Mouse (Mus musculus) limb, embryonic 15.5 days (tissue): ENCODE results near the gene Neto2. TPM values are rescaled to one million over a fixed set of nuclear protein-coding genes. Genes with fewer than 3 reads are reported as not detected.
A peak's percentile ranks its signal among the peaks of the same experiment; 100 is the strongest.

Experiments used
- ATAC-seq: fragments of 200-750 bp; cut with Nextera tagmentation; 2 replicates; pipeline ENCODE4 v1.8.0; 2017; ENCODE audit warnings: low read depth, moderate TSS enrichment; ENCODE audit not compliant: insufficient number of reproducible peaks, low FRiP score, low TSS enrichment
- H3K27ac ChIP-seq: fragments of 300-500 bp; sonication (generic); 2 replicates; pipeline ENCODE4 v1.5.1; 2015; ENCODE audit warnings: moderate library complexity, mild to moderate bottlenecking, inconsistent platforms
- H3K27me3 ChIP-seq: fragments of 300-500 bp; sonication (generic); 2 replicates; pipeline ENCODE4 v1.6.1; 2015; ENCODE audit warnings: inconsistent platforms
- H3K36me3 ChIP-seq: fragments of 300-500 bp; sonication (generic); 2 replicates; pipeline ENCODE4 v1.6.1; 2015; ENCODE audit warnings: inconsistent platforms
- H3K4me1 ChIP-seq: fragments of 300-500 bp; sonication (generic); 2 replicates; pipeline ENCODE4 v1.6.1; 2015; ENCODE audit warnings: inconsistent platforms
- H3K4me2 ChIP-seq: fragments of 300-500 bp; sonication (generic); 2 replicates; pipeline ENCODE4 v1.6.1; 2015; ENCODE audit warnings: mild to moderate bottlenecking, inconsistent platforms
- H3K4me3 ChIP-seq: fragments of 300-500 bp; sonication (generic); 2 replicates; pipeline ENCODE4 v1.5.1; 2015; ENCODE audit warnings: mild to moderate bottlenecking, inconsistent platforms
- H3K9ac ChIP-seq: fragments of 300-500 bp; sonication (generic); 2 replicates; pipeline ENCODE4 v1.6.1; 2015; ENCODE audit warnings: inconsistent platforms
- H3K9me3 ChIP-seq: fragments of 300-500 bp; sonication (generic); 2 replicates; pipeline ENCODE4 v1.6.1; 2016; ENCODE audit warnings: inconsistent platforms
- WGBS: fragments of 180-500 bp; shearing (Covaris S2); methylation state at CpG from one replicate; pipeline ENCODE4 v1.1.7; 2015; 5-methylcytosine and 5-hydroxymethylcytosine counted together
- polyA plus RNA-seq: library from polyadenylated mRNA; unstranded; fragments of >200 nt; fragmentation: Nextera tagmentation; extraction: Ambion mirVana; gene quantifications from 2 replicates; pipeline ENCODE4 v1.2.1, GENCODE M21; 2015

Neto2 gene
- 5.6 and 7.9 TPM in 2 replicates for polyA plus RNA-seq

GRCm38 (mm10) chr8:85700751-85701351 lies at the start of gene Neto2:
TSS of gene Neto2 (minus strand) at chr8:85700924.
- Histone ChIP-seq H3K27ac (peak within 1 kb of the TSS; percentile 88), H3K27me3 (0 out of 2 replicates have a peak, but pooled peaks cover 7% of the 10 kb centered on the region), H3K4me1 (peaks cover 6% of the 10 kb centered on the region), H3K4me3 (peak within 1 kb of the TSS; percentile 71), H3K9me3 (no peaks in the 10 kb centered on the region), H3K4me2 (peak within 1 kb of the TSS; percentile 96), H3K36me3 (no peaks in the 10 kb centered on the region), H3K9ac (peak within 1 kb of the TSS; percentile 72)
- WGBS: 5% methylated on average over 50 of the region's 65 CpGs
- ATAC-seq: peak; percentile 83

- 95% methylated on average over 2 of the region's 2 CpGs for WGBS
- peaks cover 4% of the 10 kb centered on the region; the same call in 1 of the 2 replicates for H3K36me3 ChIP-seq
- no peak overlapping the region for H3K4me3 ChIP-seq
Measured at GRCm38 (mm10) chr8:85745053-85745452, 44.3 kb upstream of the Neto2 start.

GRCm38 (mm10) chr8:85730545-85730944 lies 29.8 kb upstream of the Neto2 start:
- Histone ChIP-seq H3K27ac (no peak overlapping the region), H3K27me3 (no peaks in the 10 kb centered on the region), H3K4me1 (no peaks in the 10 kb centered on the region), H3K36me3 (peaks cover 12% of the 10 kb centered on the region), H3K4me2 (no peak overlapping the region), H3K9ac (no peak overlapping the region), H3K9me3 (no peaks in the 10 kb centered on the region), H3K4me3 (no peak overlapping the region)
- no peak for ATAC-seq
- 89% methylated on average over 3 of the region's 3 CpGs for WGBS

More at GRCm38 (mm10) chr8:85745053-85745452, 44.3 kb upstream of the Neto2 start:
- Histone ChIP-seq H3K27me3 (no peaks in the 10 kb centered on the region), H3K9me3 (no peaks in the 10 kb centered on the region), H3K27ac (no peak overlapping the region), H3K4me2 (no peak overlapping the region), H3K4me1 (no peaks in the 10 kb centered on the region), H3K9ac (no peak overlapping the region)
- no peak for ATAC-seq

- H3K36me3 ChIP-seq: peaks cover 9% of the 10 kb centered on the region
- H3K4me1 ChIP-seq: no peaks in the 10 kb centered on the region
- no peaks in the 10 kb centered on the region for H3K27me3 ChIP-seq
- WGBS: 79% methylated on average over 5 of the region's 5 CpGs
- no peaks in the 10 kb centered on the region for H3K9me3 ChIP-seq
- no peak overlapping the region for H3K9ac ChIP-seq
- no peak overlapping the region for H3K4me3 ChIP-seq
- no peak overlapping the region for H3K27ac ChIP-seq
- H3K4me2 ChIP-seq: no peak overlapping the region
- no peak for ATAC-seq
Measured at GRCm38 (mm10) chr8:85717271-85717670, 16.5 kb upstream of the Neto2 start.

- H3K4me3 ChIP-seq: no peak overlapping the region
- peaks cover 9% of the 10 kb centered on the region for H3K36me3 ChIP-seq
- 82% methylated on average over 4 of the region's 4 CpGs for WGBS
- no peak overlapping the region for H3K9ac ChIP-seq
- H3K27ac ChIP-seq: no peak overlapping the region
- H3K27me3 ChIP-seq: no peaks in the 10 kb centered on the region
- H3K4me2 ChIP-seq: no peak overlapping the region
- ATAC-seq: no peak
- H3K4me1 ChIP-seq: no peaks in the 10 kb centered on the region
- no peaks in the 10 kb centered on the region for H3K9me3 ChIP-seq
Measured at GRCm38 (mm10) chr8:85716696-85717095, 16.0 kb upstream of the Neto2 start.

- H3K27me3 ChIP-seq: 0 out of 2 replicates have a peak, but pooled peaks cover 7% of the 10 kb centered on the region
- no peak overlapping the region for H3K27ac ChIP-seq
- 58% methylated on average over 2 of the region's 2 CpGs for WGBS
- H3K9me3 ChIP-seq: no peaks in the 10 kb centered on the region
- H3K36me3 ChIP-seq: no peaks in the 10 kb centered on the region
- no peak overlapping the region for H3K4me3 ChIP-seq
- H3K4me1 ChIP-seq: no peaks in the 10 kb centered on the region
- no peak for ATAC-seq
- no peak overlapping the region for H3K4me2 ChIP-seq
- no peak overlapping the region for H3K9ac ChIP-seq
Measured at GRCm38 (mm10) chr8:85706988-85707387, 6.3 kb upstream of the Neto2 start.

GRCm38 (mm10) chr8:85700101-85700750 lies 498 bp downstream of the Neto2 start:
- H3K36me3 ChIP-seq: no peaks in the 10 kb centered on the region
- H3K4me2 ChIP-seq: peak overlapping the region; percentile 96
- peaks cover 6% of the 10 kb centered on the region for H3K4me1 ChIP-seq
- peak; percentile 89 for ATAC-seq
- peak overlapping the region; percentile 71 for H3K4me3 ChIP-seq
- H3K9ac ChIP-seq: peak overlapping the region; percentile 72
- H3K27me3 ChIP-seq: 0 out of 2 replicates have a peak, but pooled peaks cover 7% of the 10 kb centered on the region
- under 1% methylated on average over 84 of the region's 84 CpGs for WGBS
- no peaks in the 10 kb centered on the region for H3K9me3 ChIP-seq
- H3K27ac ChIP-seq: peak overlapping the region; percentile 88

GRCm38 (mm10) chr8:85699051-85699450 lies 1.7 kb downstream of the Neto2 start:
- H3K27ac ChIP-seq: no peak overlapping the region
- H3K4me3 ChIP-seq: no peak overlapping the region
- ATAC-seq: peak; percentile 52; the same call in 1 of the 2 replicates
- H3K36me3 ChIP-seq: no peaks in the 10 kb centered on the region
- H3K27me3 ChIP-seq: 0 out of 2 replicates have a peak, but pooled peaks cover 7% of the 10 kb centered on the region
- H3K4me2 ChIP-seq: no peak overlapping the region
- H3K9me3 ChIP-seq: no peaks in the 10 kb centered on the region
- under 1% methylated on average over 6 of the region's 6 CpGs for WGBS
- H3K9ac ChIP-seq: no peak overlapping the region
- peaks cover 6% of the 10 kb centered on the region for H3K4me1 ChIP-seq

GRCm38 (mm10) chr8:85665146-85665545 lies 35.6 kb downstream of the Neto2 start:
- no peaks in the 10 kb centered on the region for H3K4me1 ChIP-seq
- no peak for ATAC-seq
- no peak overlapping the region for H3K27ac ChIP-seq
- no peaks in the 10 kb centered on the region for H3K9me3 ChIP-seq
- H3K36me3 ChIP-seq: no peaks in the 10 kb centered on the region
- no peak overlapping the region for H3K4me2 ChIP-seq
- H3K9ac ChIP-seq: no peak overlapping the region
- H3K27me3 ChIP-seq: no peaks in the 10 kb centered on the region
- no peak overlapping the region for H3K4me3 ChIP-seq

- Histone ChIP-seq H3K4me2 (no peak overlapping the region), H3K4me1 (no peaks in the 10 kb centered on the region), H3K9me3 (no peaks in the 10 kb centered on the region), H3K27me3 (no peaks in the 10 kb centered on the region), H3K27ac (no peak overlapping the region), H3K36me3 (no peaks in the 10 kb centered on the region), H3K4me3 (no peak overlapping the region), H3K9ac (no peak overlapping the region)
- ATAC-seq: no peak
- 43% methylated on average over 5 of the region's 5 CpGs for WGBS
Measured at GRCm38 (mm10) chr8:85661995-85662394, 38.7 kb downstream of the Neto2 start.

- H3K9ac ChIP-seq: no peak overlapping the region
- no peaks in the 10 kb centered on the region for H3K27me3 ChIP-seq
- no peak for ATAC-seq
- no peak overlapping the region for H3K4me3 ChIP-seq
- no peaks in the 10 kb centered on the region for H3K4me1 ChIP-seq
- no peak overlapping the region for H3K27ac ChIP-seq
- no peak overlapping the region for H3K4me2 ChIP-seq
- 82% methylated on average over 2 of the region's 2 CpGs for WGBS
- peaks cover 3% of the 10 kb centered on the region; the same call in 1 of the 2 replicates for H3K36me3 ChIP-seq
- no peaks in the 10 kb centered on the region for H3K9me3 ChIP-seq
Measured at GRCm38 (mm10) chr8:85651201-85651600, 49.5 kb downstream of the Neto2 start.

GRCm38 (mm10) chr8:85648553-85648952 lies 52.2 kb downstream of the Neto2 start:
- no peaks in the 10 kb centered on the region for H3K9me3 ChIP-seq

More at GRCm38 (mm10) chr8:85648553-85648952, 52.2 kb downstream of the Neto2 start:
- no peak overlapping the region for H3K4me3 ChIP-seq
- no peak overlapping the region for H3K27ac ChIP-seq
- H3K4me1 ChIP-seq: no peaks in the 10 kb centered on the region
- peaks cover 3% of the 10 kb centered on the region; the same call in 1 of the 2 replicates for H3K36me3 ChIP-seq
- H3K27me3 ChIP-seq: no peaks in the 10 kb centered on the region
- H3K9ac ChIP-seq: no peak overlapping the region
- H3K4me2 ChIP-seq: no peak overlapping the region
- no peak for ATAC-seq
